Mouse (Mus musculus): ENCODE measurements around the gene Dennd5a.

DNA sequence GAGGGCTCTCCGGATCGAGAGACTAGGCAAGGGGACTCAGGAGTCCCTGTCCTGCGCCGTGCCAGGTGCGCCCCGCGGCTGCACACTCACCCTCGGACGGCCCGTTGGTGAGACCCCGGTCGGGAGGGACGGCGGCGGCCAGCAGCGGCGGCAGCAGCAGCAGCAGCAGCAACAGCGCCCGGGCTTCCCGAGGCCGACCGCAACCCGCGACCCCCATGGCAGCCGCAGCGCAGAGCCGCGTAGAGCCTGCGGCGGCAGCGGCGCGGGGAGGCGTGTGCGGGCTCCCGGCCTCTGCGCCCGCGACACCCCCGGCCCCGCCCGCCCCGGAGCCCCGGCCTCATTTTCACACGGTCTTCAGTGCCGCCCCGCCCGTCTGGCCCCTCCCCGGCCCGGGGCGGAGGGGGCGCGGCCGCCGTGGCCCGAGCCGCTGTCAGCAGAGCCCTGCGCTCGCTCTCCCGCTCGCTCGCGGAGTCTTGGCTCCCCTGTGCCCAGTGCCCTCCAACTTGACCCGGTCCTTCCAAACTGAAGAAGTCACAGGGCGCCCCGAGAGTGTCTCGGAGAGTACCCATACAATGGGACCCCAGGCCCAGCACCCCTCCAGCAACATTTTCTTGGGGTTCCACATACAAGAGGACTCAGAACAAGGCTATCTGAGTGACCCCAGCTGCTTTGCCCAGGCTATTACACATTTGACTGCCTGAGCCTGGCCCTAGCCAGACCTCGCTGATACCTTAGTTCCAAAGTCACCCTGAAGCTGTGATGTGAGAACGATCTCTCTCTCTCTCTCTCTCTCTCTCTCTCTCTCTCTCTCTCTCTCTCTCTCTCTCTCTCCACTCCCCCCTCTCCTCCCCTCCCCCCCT, 94.7 kb downstream of the Dennd5a start, which contains the start of gene Scube2:
- no peak for TF ChIP-seq CTCF (IDR thresholded peaks at IDR 0.05; ENCODE audit: low read depth, low read length)
- no peak for TF ChIP-seq POLR2A (IDR thresholded peaks at IDR 0.05; ENCODE audit: extremely low read depth, insufficient read depth, low read length)

Measured in liver, adult 2 months (tissue).